Mouse (Mus musculus) MN1 (cell line): ENCODE data around the gene Lrp8.

ENCODE experiments used
- DNase-seq: peaks from one replicate; pipeline ENCODE4 v3.0.0-alpha.2; 2016; ENCODE audit warnings: low spot score

Lrp8 gene

GRCm38 (mm10) chr4:107848546-107848945 lies 46.5 kb downstream of the Lrp8 start:
- no peak for DNase-seq

GRCm38 (mm10) chr4:107849621-107850020 lies 47.6 kb downstream of the Lrp8 start:
- DNase-seq, result no peak

GRCm38 (mm10) chr4:107850091-107850490 lies 48.0 kb downstream of the Lrp8 start:
- DNase-seq, result no peak

GRCm38 (mm10) chr4:107853333-107853732 lies 51.3 kb downstream of the Lrp8 start:
- DNase-seq, result no peak

GRCm38 (mm10) chr4:107853836-107854235 lies 51.8 kb downstream of the Lrp8 start:
- no peak for DNase-seq

- no peak for DNase-seq
Measured at GRCm38 (mm10) chr4:107856958-107857686, 55.1 kb downstream of the Lrp8 start.

- no peak for DNase-seq
Measured at GRCm38 (mm10) chr4:107858995-107859394, 56.9 kb downstream of the Lrp8 start.

- DNase-seq, result no peak
Measured at GRCm38 (mm10) chr4:107864866-107865265, 62.8 kb downstream of the Lrp8 start.

GRCm38 (mm10) chr4:107879254-107880050 lies 77.4 kb downstream of the Lrp8 start, which contains the start of gene Magoh:
TSS of gene Magoh (plus strand) at chr4:107879755.
- peak; percentile 93 for DNase-seq

- DNase-seq, result no peak
Measured at GRCm38 (mm10) chr4:107881631-107882030, 79.6 kb downstream of the Lrp8 start.

- no peak for DNase-seq
Measured at GRCm38 (mm10) chr4:107886371-107886770, 84.3 kb downstream of the Lrp8 start.

GRCm38 (mm10) chr4:107889385-107889730 lies 87.3 kb downstream of the Lrp8 start:
- no peak for DNase-seq

GRCm38 (mm10) chr4:107889731-107890432 lies 87.8 kb downstream of the Lrp8 start, which contains the start of gene 0610037L13Rik:
TSS of gene 0610037L13Rik (plus strand) at chr4:107889813.
- DNase-seq, result peak; percentile 92

- peak; percentile 21 for DNase-seq
Measured at GRCm38 (mm10) chr4:107892663-107893062, 90.6 kb downstream of the Lrp8 start.

- no peak for DNase-seq
Measured at GRCm38 (mm10) chr4:107899211-107899927, 97.3 kb downstream of the Lrp8 start.

- DNase-seq, result no peak
Measured at GRCm38 (mm10) chr4:107900206-107900605, 98.1 kb downstream of the Lrp8 start.

GRCm38 (mm10) chr4:107904252-107904651 lies 102.2 kb downstream of the Lrp8 start:
- no peak for DNase-seq

GRCm38 (mm10) chr4:107906561-107906960 lies 104.5 kb downstream of the Lrp8 start:
- DNase-seq, result no peak

- no peak for DNase-seq
Measured at GRCm38 (mm10) chr4:107910020-107910419, 108.0 kb downstream of the Lrp8 start.

GRCm38 (mm10) chr4:107920336-107920735 lies 118.3 kb downstream of the Lrp8 start:
- no peak for DNase-seq

- peak; percentile 6 for DNase-seq
Measured at GRCm38 (mm10) chr4:107921152-107921695, 119.2 kb downstream of the Lrp8 start.

GRCm38 (mm10) chr4:107921952-107922351 lies 119.9 kb downstream of the Lrp8 start:
- DNase-seq, result no peak
